Mouse (Mus musculus) stomach, embryonic 16.5 days (tissue): Measurements from ENCODE around the gene Skint8. TPM values are rescaled to one million over a fixed set of nuclear protein-coding genes. Genes with fewer than 3 reads are reported as not detected.
"Not testable (repeated sequence)": the region's sequence is repeated elsewhere in the genome, so short reads cannot be mapped to it uniquely, and the experiment has no call there.

Source experiments
- ATAC-seq: fragments of 200-750 bp; cut with Nextera tagmentation; 2 replicates; pipeline ENCODE4 v1.8.0; 2017; ENCODE audit warnings: moderate number of reproducible peaks, moderate TSS enrichment; ENCODE audit not compliant: insufficient read depth, low FRiP score
- H3K27ac ChIP-seq: fragments of 300-500 bp; sonication (generic); 2 replicates; pipeline ENCODE4 v1.5.1; 2014; ENCODE audit warnings: low read length
- H3K27me3 ChIP-seq: fragments of 300-500 bp; sonication (generic); 2 replicates; pipeline ENCODE4 v1.6.1; 2014; ENCODE audit warnings: low read length, control low read depth, mixed read lengths; ENCODE audit not compliant: control insufficient read depth, insufficient read depth
- H3K36me3 ChIP-seq: fragments of 300-500 bp; sonication (generic); 2 replicates; pipeline ENCODE4 v1.6.1; 2014; ENCODE audit warnings: low read length; ENCODE audit not compliant: control insufficient read depth, insufficient read depth
- H3K4me1 ChIP-seq: fragments of 300-500 bp; sonication (generic); 2 replicates; pipeline ENCODE4 v1.6.1; 2014; ENCODE audit warnings: low read length, control low read depth, mixed read lengths; ENCODE audit not compliant: control insufficient read depth, insufficient read depth
- H3K4me2 ChIP-seq: fragments of 300-500 bp; sonication (generic); 2 replicates; pipeline ENCODE4 v1.6.1; 2014; ENCODE audit warnings: low read depth, low read length, mixed read lengths
- H3K4me3 ChIP-seq: fragments of 300-500 bp; sonication (generic); replicated peaks from 2 replicates; pipeline ENCODE4 v1.5.1; 2014; ENCODE audit warnings: mild to moderate bottlenecking, low read length
- H3K9ac ChIP-seq: fragments of 300-500 bp; sonication (generic); 2 replicates; pipeline ENCODE4 v1.6.1; 2014; ENCODE audit warnings: low read length
- H3K9me3 ChIP-seq: fragments of 300-500 bp; sonication (generic); replicated peaks from 2 replicates; pipeline ENCODE4 v1.6.1; 2016; ENCODE audit warnings: low read length, control low read depth; ENCODE audit not compliant: control insufficient read depth
- WGBS: fragments of 180-500 bp; shearing (Covaris S2); extraction: QIAGEN DNeasy Blood & Tissue Kit; methylation state at CpG from one replicate; pipeline ENCODE4 v1.1.7; 2014; 5-methylcytosine and 5-hydroxymethylcytosine counted together
- polyA plus RNA-seq: library from polyadenylated mRNA; unstranded; fragments of >200 nt; fragmentation: Nextera tagmentation; extraction: Ambion mirVana; gene quantifications from 2 replicates; pipeline ENCODE4 v1.2.1, GENCODE M21; 2015

The Skint8 gene
- polyA plus RNA-seq, 1 experiment from 2014 or later, result 0.74 TPM

DNA sequence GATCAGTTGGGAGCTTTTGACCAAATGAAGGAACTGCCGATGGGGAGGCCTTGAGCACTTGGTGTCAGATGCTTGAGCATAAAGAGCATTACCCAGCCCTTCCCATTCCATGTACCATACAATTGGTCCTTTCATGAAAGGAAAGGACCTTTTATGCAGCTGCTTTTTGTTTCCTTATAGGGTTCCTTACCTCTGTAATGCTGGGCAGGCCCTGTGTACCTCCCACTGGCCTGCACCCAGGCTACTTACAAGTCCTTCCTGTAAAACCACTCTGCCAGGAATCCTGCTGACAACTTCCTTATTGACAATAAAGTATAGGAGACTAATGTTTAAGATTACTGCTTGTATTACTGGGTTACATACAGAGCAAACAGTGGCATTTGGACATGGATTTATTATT lies 17.7 kb upstream of the Skint8 start:
- Histone ChIP-seq H3K27ac (peak overlapping the region; percentile 81), H3K4me3 (no peak overlapping the region), H3K9ac (no peak overlapping the region), H3K27me3 (no peaks in the 10 kb centered on the region), H3K4me1 (no peaks in the 10 kb centered on the region), H3K9me3 (no peaks in the 10 kb centered on the region), H3K4me2 (0 out of 2 replicates have a peak overlapping the region, but pooled peaks have one; percentile 15), H3K36me3 (no peaks in the 10 kb centered on the region)
- WGBS, result 73% methylated on average over 1 of the region's 1 CpGs
- ATAC-seq, result peak; percentile 79; the same call in 1 of the 2 replicates

DNA sequence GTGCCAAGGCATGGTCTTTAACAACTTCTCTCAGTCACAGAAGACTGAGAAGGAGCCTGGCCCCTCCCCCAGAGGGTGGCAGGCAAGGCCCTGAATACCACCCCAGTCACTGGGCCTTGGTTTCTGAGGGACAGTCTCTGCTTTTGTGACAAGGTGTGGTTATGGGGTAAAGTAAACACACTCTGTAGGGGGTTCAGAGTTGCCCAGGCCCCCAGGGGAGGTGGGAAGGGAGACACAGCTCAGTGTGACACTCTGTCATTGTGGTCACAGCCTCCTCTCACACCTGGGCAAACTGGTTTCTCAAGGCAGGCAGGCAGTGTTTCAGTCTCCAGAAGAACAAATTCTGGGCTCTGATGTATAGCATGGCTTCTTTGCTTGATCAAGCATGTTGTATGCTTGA lies 16.4 kb upstream of the Skint8 start, which contains the start of gene Slc5a9:
TSS of gene Slc5a9 (minus strand) at position 144 of the 400 bp plus-strand sequence.
- no peak within 1 kb of the TSS for H3K4me2 ChIP-seq
- H3K4me3 ChIP-seq, result no peak within 1 kb of the TSS
- H3K9ac ChIP-seq, result no peak within 1 kb of the TSS
- no peaks in the 10 kb centered on the region for H3K36me3 ChIP-seq
- ATAC-seq, result peak; percentile 72
- H3K4me1 ChIP-seq, result no peaks in the 10 kb centered on the region
- no peaks in the 10 kb centered on the region for H3K27me3 ChIP-seq
- H3K27ac ChIP-seq, result peak within 1 kb of the TSS; percentile 78
- H3K9me3 ChIP-seq, result no peaks in the 10 kb centered on the region

DNA sequence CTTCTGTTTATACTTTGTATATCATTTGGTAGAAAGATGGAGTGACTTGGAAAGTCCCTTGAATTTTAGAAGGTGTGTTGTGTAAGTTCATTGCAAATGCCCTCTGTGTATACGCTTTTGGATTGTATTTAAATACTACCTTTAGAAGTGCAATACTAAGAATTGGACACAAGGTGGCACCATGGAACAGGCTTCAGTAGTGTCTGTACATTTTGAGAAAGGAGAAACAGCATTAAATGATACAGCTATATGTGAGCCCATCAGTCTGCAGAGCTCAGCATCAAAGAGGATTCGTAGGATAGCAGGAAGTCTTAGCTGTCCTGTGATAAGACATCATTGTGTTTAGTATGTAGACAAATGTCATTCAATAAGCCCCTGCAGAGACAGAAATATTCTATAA lies 11.3 kb upstream of the Skint8 start:
- Histone ChIP-seq H3K4me1 (no peaks in the 10 kb centered on the region), H3K36me3 (no peaks in the 10 kb centered on the region), H3K27me3 (no peaks in the 10 kb centered on the region), H3K4me3 (no peak overlapping the region), H3K27ac (no peak overlapping the region), H3K9me3 (no peaks in the 10 kb centered on the region), H3K9ac (no peak overlapping the region), H3K4me2 (no peak overlapping the region)
- 28% methylated on average over 2 of the region's 2 CpGs for WGBS
- ATAC-seq, result no peak

DNA sequence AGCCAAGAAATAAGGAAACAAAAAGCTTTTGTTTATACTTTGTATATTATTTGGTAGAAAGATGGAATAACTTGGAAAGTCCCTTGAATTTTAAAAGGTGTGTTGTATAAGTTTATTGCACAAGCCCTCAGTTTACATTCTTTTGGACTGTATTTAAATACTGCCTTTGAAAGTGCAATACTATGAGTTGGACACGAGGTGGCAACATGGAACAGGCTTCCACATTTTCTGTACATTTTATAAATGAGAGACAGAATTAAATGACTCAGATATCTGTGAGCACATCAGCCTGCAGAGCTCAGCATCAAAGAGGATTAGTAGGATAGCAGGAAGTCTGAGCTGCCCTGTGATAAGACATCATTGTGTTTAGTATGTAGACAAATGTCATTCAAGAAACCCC lies 42.1 kb downstream of the Skint8 start:
- Histone ChIP-seq H3K9ac (no peak overlapping the region), H3K27me3 (no peaks in the 10 kb centered on the region), H3K4me3 (no peak overlapping the region), H3K4me1 (no peaks in the 10 kb centered on the region), H3K9me3 (no peaks in the 10 kb centered on the region), H3K27ac (no peak overlapping the region), H3K4me2 (no peak overlapping the region), H3K36me3 (no peaks in the 10 kb centered on the region)
- 11% methylated on average over 1 of the region's 1 CpGs for WGBS
- no peak for ATAC-seq

DNA sequence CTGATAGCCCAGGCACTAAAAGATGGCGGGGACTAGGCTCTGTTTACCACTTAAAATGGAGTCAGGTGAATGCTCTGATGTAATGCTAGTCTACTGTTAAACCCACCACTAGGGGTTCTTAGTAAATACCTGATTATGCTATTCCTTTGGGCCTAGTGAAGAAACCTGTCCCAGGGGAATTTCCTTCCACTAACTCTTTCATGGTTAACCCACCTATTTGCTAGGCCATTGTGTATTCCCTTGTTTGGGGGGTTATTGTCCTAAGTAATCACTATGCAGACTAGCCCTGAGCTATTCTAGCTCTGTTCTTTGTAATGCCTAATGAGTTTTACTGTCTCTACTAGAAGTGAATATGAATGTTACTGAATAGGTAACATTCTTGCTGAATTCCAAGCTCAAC lies 44.0 kb downstream of the Skint8 start:
- H3K27ac ChIP-seq, H3K4me1 ChIP-seq, H3K4me2 ChIP-seq, ATAC-seq, H3K9me3 ChIP-seq, H3K36me3 ChIP-seq, H3K4me3 ChIP-seq, H3K27me3 ChIP-seq, H3K9ac ChIP-seq: not testable (repeated sequence)
- 78% methylated on average over 1 of the region's 1 CpGs for WGBS

DNA sequence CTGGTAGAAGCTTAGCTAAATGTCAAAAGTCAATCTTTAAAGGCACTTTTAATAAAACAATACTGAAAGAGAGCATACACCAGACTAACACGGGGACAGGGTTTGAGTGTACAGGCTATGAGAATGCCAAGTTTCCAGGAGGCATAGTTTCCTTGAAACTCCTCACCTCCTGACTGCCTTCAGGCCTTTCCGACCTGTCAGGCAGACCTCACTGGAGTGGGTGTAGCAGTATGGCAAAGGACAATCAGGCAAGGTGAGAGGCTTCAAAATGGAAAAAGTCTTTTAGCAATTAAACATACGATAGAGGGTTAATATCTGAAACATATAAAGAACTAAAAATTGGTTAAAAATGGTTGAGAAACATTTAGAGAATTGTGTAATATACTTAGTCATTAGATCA lies 44.5 kb downstream of the Skint8 start:
- 77% methylated on average over 3 of the region's 3 CpGs for WGBS
- Histone ChIP-seq H3K27me3 (no peaks in the 10 kb centered on the region), H3K36me3 (no peaks in the 10 kb centered on the region), H3K4me2 (no peak overlapping the region), H3K27ac (no peak overlapping the region), H3K9ac (no peak overlapping the region), H3K9me3 (no peaks in the 10 kb centered on the region), H3K4me3 (no peak overlapping the region), H3K4me1 (no peaks in the 10 kb centered on the region)
- no peak for ATAC-seq

DNA sequence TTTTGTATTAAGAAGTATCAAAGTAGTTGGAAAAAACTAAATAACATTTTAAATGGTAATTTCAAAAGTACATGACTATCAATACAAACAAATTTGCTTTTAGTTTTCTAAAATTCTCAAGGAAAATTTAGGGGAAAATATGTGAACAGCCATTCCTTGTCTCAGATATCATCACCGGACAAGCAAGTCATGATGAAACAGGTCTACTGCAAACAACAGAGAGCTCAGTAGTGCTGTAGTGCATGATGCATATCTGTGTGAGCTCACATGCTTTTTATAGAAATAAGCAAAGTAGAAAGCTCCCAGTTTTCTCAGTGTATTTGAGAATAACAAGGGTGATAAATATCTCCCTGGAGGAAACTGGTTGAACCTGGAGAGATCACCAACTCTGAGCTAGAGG lies 53.4 kb downstream of the Skint8 start, which contains the start of gene Skint7:
TSS of gene Skint7 (plus strand) at position 301 of the 400 bp plus-strand sequence.
- Histone ChIP-seq H3K27me3 (no peaks in the 10 kb centered on the region), H3K27ac (no peak within 1 kb of the TSS), H3K9ac (no peak within 1 kb of the TSS), H3K36me3 (no peaks in the 10 kb centered on the region), H3K9me3 (no peaks in the 10 kb centered on the region), H3K4me2 (no peak within 1 kb of the TSS), H3K4me3 (no peak within 1 kb of the TSS), H3K4me1 (no peaks in the 10 kb centered on the region)
- WGBS, result 89% methylated on average over 1 of the region's 1 CpGs
- ATAC-seq, result no peak

Other genes with a start within 250 kb of the Skint8 start
- 25.0 and 25.5 TPM in 2 replicates for gene Spata6, start 199.4 kb upstream of the Skint8 start, polyA plus RNA-seq
- gene Slc5a9, start 16.5 kb upstream of the Skint8 start, polyA plus RNA-seq, result 9.2 and 9.6 TPM in 2 replicates
- gene Skint7, start 53.5 kb downstream of the Skint8 start, polyA plus RNA-seq, result not detected in 2 replicates
- gene Skint1, start 86.9 kb downstream of the Skint8 start, polyA plus RNA-seq, result not detected in 2 replicates
- not detected in 2 replicates for gene Skint4, start 152.6 kb downstream of the Skint8 start, polyA plus RNA-seq